Mouse (Mus musculus) heart, embryonic 10.5 days (tissue): ENCODE results near the gene Calcoco1. TPM values are rescaled to one million over a fixed set of nuclear protein-coding genes. Genes with fewer than 3 reads are reported as not detected.

Source experiments
- DNase-seq: peaks from one replicate; pipeline ENCODE4 v3.0.0-alpha.2; 2017; ENCODE audit warnings: low spot score
- H3K27ac ChIP-seq: fragments of 300-500 bp; sonication (generic); 2 replicates; pipeline ENCODE4 v1.5.1; 2016; ENCODE audit warnings: mild to moderate bottlenecking
- H3K27me3 ChIP-seq: fragments of 300-500 bp; sonication (generic); 2 replicates; pipeline ENCODE4 v1.6.1; 2016; ENCODE audit warnings: mild to moderate bottlenecking; ENCODE audit not compliant: poor library complexity, insufficient read depth, severe bottlenecking
- H3K36me3 ChIP-seq: fragments of 300-500 bp; sonication (generic); 2 replicates; pipeline ENCODE4 v1.6.1; 2016; ENCODE audit warnings: mild to moderate bottlenecking, moderate library complexity
- H3K4me1 ChIP-seq: fragments of 300-500 bp; sonication (generic); 2 replicates; pipeline ENCODE4 v1.6.1; 2016; ENCODE audit warnings: mild to moderate bottlenecking
- H3K4me3 ChIP-seq: fragments of 300-500 bp; sonication (generic); 2 replicates; pipeline ENCODE4 v1.5.1; 2016; ENCODE audit warnings: mild to moderate bottlenecking, moderate library complexity
- H3K9me3 ChIP-seq: fragments of 300-500 bp; sonication (generic); 2 replicates; pipeline ENCODE4 v1.6.1; 2016; ENCODE audit warnings: mild to moderate bottlenecking, moderate library complexity
- WGBS: fragments of 180-500 bp; shearing (Covaris S2); methylation state at CpG from one replicate; pipeline ENCODE4 v1.1.7; 2016; 5-methylcytosine and 5-hydroxymethylcytosine counted together
- polyA plus RNA-seq: library from polyadenylated mRNA; unstranded; fragments of >200 nt; fragmentation: Nextera tagmentation; extraction: Ambion mirVana; gene quantifications from 2 replicates; pipeline ENCODE4 v1.2.1, GENCODE M21; 2016

Gene Calcoco1
- polyA plus RNA-seq, 1 experiment from 2014 or later = 34.2 TPM

DNA sequence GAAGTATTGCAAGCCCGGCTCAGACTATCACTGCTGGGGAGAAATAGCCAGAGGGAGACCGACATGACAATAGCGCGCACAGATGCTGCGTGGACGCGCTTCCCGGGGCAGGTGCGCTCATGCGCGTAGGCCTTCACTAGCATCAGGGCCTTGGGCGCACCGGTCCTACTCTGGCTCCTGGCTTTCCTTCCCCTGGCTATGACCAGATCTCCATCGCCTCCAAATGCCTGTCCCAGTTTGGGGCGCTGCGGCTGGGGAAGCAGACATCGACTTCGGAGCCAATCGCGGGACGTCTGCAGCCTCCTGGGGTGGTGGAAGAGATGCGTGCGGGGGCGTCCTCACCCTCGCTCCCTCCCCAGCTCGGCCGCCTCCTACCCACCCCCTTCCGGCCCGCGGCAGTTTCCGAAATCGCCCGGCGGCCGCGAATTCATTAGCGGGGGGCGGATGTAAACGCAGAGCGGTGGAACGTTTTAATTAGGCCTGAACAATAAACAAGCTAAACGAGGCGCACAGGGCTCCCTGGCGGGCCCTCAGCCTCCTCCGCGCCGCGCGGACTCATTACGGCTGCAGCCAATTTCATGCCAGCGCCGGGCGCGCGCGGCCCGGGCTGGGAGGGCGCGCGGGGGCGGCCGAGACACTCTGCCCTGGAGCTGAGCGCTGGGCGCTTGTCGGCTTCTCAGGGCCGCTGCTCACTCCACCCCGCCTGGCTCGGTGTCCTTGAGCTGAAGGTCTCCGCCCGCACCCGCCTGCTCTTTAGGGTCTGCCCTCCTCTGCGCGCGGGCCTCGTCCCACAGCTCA lies 24.7 kb upstream of the Calcoco1 start:
- Histone ChIP-seq H3K36me3 (no peaks in the 10 kb centered on the region), H3K4me1 (peaks cover 21% of the 10 kb centered on the region), H3K27ac (peak overlapping the region; percentile 72), H3K27me3 (peaks cover 98% of the 10 kb centered on the region), H3K9me3 (no peaks in the 10 kb centered on the region), H3K4me3 (peak overlapping the region; percentile 65)
- WGBS = under 1% methylated on average over 75 of the region's 75 CpGs
- DNase-seq = no peak

DNA sequence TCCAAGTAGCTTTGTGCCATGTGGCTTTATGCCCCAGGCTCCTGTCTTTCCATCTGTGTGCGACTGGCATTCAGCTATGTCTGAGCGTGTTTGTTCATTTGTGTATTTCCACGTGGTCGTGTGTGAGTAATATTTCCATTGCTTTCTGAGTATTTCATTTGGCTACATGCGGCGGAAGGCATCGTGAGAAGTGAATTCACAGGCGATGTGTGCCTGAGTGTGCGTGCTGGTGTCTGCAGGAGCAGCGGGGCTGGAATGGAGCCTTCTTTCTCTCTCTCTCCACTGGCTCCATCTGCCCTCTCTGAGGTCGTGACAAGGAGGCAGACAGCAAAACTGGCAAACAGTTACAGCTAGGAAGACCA lies 24.1 kb upstream of the Calcoco1 start:
- Histone ChIP-seq H3K4me3 (peak overlapping the region; percentile 65), H3K9me3 (no peaks in the 10 kb centered on the region), H3K27ac (0 out of 2 replicates have a peak overlapping the region, but pooled peaks have one; percentile 72), H3K36me3 (no peaks in the 10 kb centered on the region), H3K27me3 (peaks cover 98% of the 10 kb centered on the region), H3K4me1 (peaks cover 21% of the 10 kb centered on the region)
- no peak for DNase-seq
- 10% methylated on average over 11 of the region's 11 CpGs for WGBS

GRCm38 (mm10) chr15:102745387-102745786 lies 23.4 kb upstream of the Calcoco1 start:
- Histone ChIP-seq H3K27ac (no peak overlapping the region), H3K4me1 (peaks cover 21% of the 10 kb centered on the region), H3K36me3 (no peaks in the 10 kb centered on the region), H3K4me3 (no peak overlapping the region), H3K27me3 (peaks cover 96% of the 10 kb centered on the region), H3K9me3 (no peaks in the 10 kb centered on the region)
- WGBS = 26% methylated on average over 5 of the region's 5 CpGs
- no peak for DNase-seq

DNA sequence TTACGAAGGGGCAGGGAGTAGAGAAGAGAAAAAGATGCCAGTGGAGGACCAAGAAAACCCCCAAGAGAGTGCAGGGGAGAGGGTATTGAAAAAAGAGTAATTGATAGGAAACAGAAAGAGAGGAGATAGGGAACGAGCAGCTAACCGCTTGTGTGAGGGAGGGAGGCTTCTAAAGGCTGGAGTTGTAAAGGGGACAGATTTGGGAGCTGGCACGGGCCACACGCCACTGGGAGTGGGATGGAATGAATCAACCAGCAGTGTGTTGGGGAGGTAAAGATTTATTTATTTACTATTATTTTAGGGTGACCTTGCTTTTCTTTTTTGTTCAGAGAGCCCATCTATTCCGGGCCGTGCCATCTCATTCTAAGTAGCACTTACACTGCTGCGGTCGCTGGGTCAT lies 22.9 kb upstream of the Calcoco1 start:
- no peak for DNase-seq
- H3K27me3 ChIP-seq = peaks cover 95% of the 10 kb centered on the region

GRCm38 (mm10) chr15:102744416-102744815 lies 22.4 kb upstream of the Calcoco1 start:
- H3K4me1 ChIP-seq = peaks cover 21% of the 10 kb centered on the region
- H3K27me3 ChIP-seq = peaks cover 95% of the 10 kb centered on the region
- no peak for DNase-seq
- H3K4me3 ChIP-seq = no peak overlapping the region
- no peaks in the 10 kb centered on the region for H3K9me3 ChIP-seq
- no peaks in the 10 kb centered on the region for H3K36me3 ChIP-seq
- H3K27ac ChIP-seq = no peak overlapping the region
- 6% methylated on average over 7 of the region's 7 CpGs for WGBS

More for the DNA sequence above, 22.9 kb upstream of the Calcoco1 start:
- Histone ChIP-seq H3K4me3 (no peak overlapping the region), H3K9me3 (no peaks in the 10 kb centered on the region), H3K36me3 (no peaks in the 10 kb centered on the region), H3K4me1 (peaks cover 21% of the 10 kb centered on the region), H3K27ac (no peak overlapping the region)
- WGBS = 8% methylated on average over 9 of the region's 9 CpGs

GRCm38 (mm10) chr15:102743996-102744395 lies 22.0 kb upstream of the Calcoco1 start:
- H3K27me3 ChIP-seq = peaks cover 95% of the 10 kb centered on the region
- H3K36me3 ChIP-seq = no peaks in the 10 kb centered on the region
- peaks cover 21% of the 10 kb centered on the region for H3K4me1 ChIP-seq
- H3K9me3 ChIP-seq = no peaks in the 10 kb centered on the region
- 1% methylated on average over 14 of the region's 14 CpGs for WGBS
- no peak overlapping the region; the same call in 1 of the 2 replicates for H3K4me3 ChIP-seq
- H3K27ac ChIP-seq = no peak overlapping the region
- DNase-seq = no peak

DNA sequence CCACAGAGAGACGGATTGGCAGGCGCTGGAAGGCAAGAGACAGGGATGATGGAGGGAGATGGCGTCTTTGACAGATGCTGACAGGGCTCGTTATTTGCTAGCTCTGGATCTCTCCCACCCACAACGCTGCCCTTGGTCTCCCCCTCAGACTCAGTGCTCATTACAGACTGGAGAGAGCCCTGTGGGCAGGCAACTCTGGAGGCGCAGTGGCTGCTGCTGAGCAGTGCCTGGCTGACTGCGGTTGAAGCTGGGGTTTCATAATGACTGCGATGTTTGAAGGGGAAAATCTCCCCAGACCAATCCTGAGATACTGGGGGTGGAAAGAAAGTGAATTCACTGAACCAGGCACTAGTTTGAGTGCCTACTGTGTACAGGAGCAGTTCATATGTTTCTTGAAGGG lies 21.2 kb upstream of the Calcoco1 start:
- WGBS = 34% methylated on average over 8 of the region's 8 CpGs
- Histone ChIP-seq H3K9me3 (no peaks in the 10 kb centered on the region), H3K27ac (no peak overlapping the region), H3K4me1 (peaks cover 21% of the 10 kb centered on the region), H3K36me3 (no peaks in the 10 kb centered on the region), H3K27me3 (peaks cover 95% of the 10 kb centered on the region), H3K4me3 (no peak overlapping the region)
- no peak for DNase-seq

DNA sequence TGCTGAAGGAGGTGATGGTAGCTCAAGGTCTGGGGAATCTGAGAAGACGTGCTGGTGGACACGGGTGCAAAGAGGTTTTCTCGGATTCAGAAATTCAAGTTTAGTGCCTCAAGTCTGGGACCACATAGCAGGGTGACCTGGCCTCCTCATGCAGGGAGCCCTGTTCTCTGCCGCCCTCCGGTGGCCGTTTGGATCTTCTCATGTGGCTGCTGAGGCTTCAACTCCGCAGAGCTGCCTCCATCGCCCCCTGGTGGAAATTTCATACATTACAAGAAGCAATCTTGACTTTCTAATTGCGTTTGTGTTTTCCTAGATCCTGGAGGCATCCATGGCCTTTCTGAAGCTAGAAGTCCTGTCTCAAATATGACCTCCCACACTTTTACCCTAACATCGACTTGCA lies 20.6 kb upstream of the Calcoco1 start:
- H3K4me1 ChIP-seq = peaks cover 21% of the 10 kb centered on the region
- H3K9me3 ChIP-seq = no peaks in the 10 kb centered on the region
- no peak overlapping the region for H3K27ac ChIP-seq
- no peak overlapping the region for H3K4me3 ChIP-seq
- DNase-seq = peak; percentile 93
- 0% methylated on average over 10 of the region's 10 CpGs for WGBS
- no peaks in the 10 kb centered on the region for H3K36me3 ChIP-seq
- peaks cover 95% of the 10 kb centered on the region for H3K27me3 ChIP-seq

GRCm38 (mm10) chr15:102739520-102740297 lies 17.7 kb upstream of the Calcoco1 start:
- no peak for DNase-seq
- peaks cover 95% of the 10 kb centered on the region for H3K27me3 ChIP-seq
- no peaks in the 10 kb centered on the region for H3K36me3 ChIP-seq
- WGBS = 25% methylated on average over 15 of the region's 15 CpGs
- peaks cover 19% of the 10 kb centered on the region for H3K4me1 ChIP-seq
- H3K27ac ChIP-seq = no peak overlapping the region
- no peak overlapping the region; the same call in 1 of the 2 replicates for H3K4me3 ChIP-seq
- H3K9me3 ChIP-seq = no peaks in the 10 kb centered on the region

DNA sequence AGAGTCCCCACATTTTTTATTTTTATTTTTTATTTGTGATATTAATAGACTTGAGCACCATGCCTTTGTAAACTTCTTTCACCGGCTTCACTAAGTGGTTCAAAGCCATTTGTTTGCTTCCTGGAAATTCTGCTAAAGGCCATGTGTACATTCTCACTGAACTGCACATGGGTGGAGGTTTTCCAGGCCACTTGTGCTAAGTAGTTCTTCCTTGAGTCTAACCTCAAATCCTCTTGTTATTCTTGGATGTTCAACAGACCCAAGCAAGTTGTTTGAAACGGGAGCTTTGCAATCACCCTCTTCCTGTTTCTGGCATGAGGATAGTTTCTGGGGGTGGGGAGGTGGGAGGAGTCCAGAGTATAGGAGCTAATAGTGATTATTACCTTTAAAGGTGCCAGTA lies 16.5 kb upstream of the Calcoco1 start:
- Histone ChIP-seq H3K4me3 (no peak overlapping the region), H3K36me3 (no peaks in the 10 kb centered on the region), H3K4me1 (peaks cover 13% of the 10 kb centered on the region), H3K27me3 (peaks cover 95% of the 10 kb centered on the region), H3K9me3 (no peaks in the 10 kb centered on the region), H3K27ac (no peak overlapping the region)
- 40% methylated on average over 2 of the region's 2 CpGs for WGBS
- no peak for DNase-seq

DNA sequence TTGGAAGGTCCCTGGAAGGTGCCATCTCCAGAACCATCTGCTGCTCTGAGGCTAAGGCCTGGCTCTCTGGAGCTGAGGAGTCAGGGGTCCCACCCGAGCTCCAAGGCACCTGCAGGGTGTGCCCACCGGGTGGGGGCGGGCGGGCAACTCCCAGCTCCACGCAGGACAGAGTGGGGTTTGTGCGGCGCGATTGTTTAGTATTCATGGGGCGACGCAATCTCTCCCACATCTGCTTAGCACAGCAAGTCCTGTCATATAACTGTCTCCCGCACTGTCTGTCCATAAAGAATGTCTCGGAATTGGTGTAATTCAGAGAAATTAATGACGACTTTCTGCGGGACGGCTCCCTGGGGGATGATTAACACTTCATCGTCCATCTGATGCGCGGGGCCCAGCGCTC lies 15.1 kb upstream of the Calcoco1 start:
- peaks cover 96% of the 10 kb centered on the region for H3K27me3 ChIP-seq
- no peaks in the 10 kb centered on the region for H3K9me3 ChIP-seq
- H3K4me1 ChIP-seq = peaks cover 13% of the 10 kb centered on the region
- H3K4me3 ChIP-seq = no peak overlapping the region
- H3K36me3 ChIP-seq = no peaks in the 10 kb centered on the region
- H3K27ac ChIP-seq = no peak overlapping the region
- WGBS = 85% methylated on average over 19 of the region's 19 CpGs
- DNase-seq = no peak

GRCm38 (mm10) chr15:102736127-102736944 lies 14.4 kb upstream of the Calcoco1 start:
- Histone ChIP-seq H3K27me3 (peaks cover 89% of the 10 kb centered on the region), H3K27ac (peak overlapping the region; percentile 47)
- WGBS = 14% methylated on average over 23 of the region's 36 CpGs

More at GRCm38 (mm10) chr15:102736127-102736944, 14.4 kb upstream of the Calcoco1 start:
- Histone ChIP-seq H3K9me3 (no peaks in the 10 kb centered on the region), H3K4me1 (peaks cover 13% of the 10 kb centered on the region), H3K4me3 (peak overlapping the region; percentile 53), H3K36me3 (no peaks in the 10 kb centered on the region)
- no peak for DNase-seq
